In the genomic region with DNA sequence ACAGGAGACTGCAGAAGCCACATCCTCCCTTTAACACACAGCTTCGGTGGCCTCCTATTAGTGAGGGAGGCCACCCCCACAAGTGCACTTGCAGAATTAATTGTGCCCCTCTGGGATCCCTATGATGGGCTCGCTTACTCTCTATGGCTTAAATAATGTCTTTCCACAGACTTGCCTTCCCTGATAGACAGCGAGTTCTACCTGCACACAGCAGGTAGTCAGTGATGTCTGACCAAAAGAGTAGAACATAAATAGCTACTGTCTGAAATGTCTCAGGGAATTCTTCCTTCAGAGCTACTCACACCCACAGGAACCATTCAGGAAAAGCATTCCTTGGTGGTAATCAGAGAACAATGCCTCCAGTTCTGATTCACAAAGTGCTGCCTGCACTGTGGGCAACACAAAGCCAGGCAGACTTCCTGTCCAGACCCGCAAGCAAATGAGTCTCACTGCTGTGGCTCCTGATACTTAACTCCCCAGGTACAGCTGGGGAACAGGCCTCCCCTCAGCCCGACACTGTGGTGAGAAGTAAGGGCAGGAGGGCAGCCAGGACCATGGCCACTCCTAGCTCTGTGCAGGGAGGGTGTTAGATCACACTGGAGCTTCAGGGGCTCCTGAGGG, we compare ENCODE assay signal across 8 mouse cellular contexts. TPM values are rescaled to one million over a fixed set of nuclear protein-coding genes. Genes with fewer than 3 reads are reported as not detected.
A peak's percentile ranks its signal among the peaks of the same experiment; 100 is the strongest.
DNase-seq lines count a peak whose midpoint lies in the region; ATAC-seq and TF ChIP-seq lines count a peak whose summit lies in the region.

No protein-coding gene starts in this region.

- H3K9ac ChIP-seq in kidney, embryonic 15.5 days: no peak overlapping the region
- peak overlapping the region; percentile 7; the same call in 1 of the 2 replicates for H3K9ac ChIP-seq in hindbrain, embryonic 15.5 days

- WGBS in kidney, embryonic 15.5 days: 42% methylated on average over 5 of the region's 5 CpGs
- 16% methylated on average over 5 of the region's 5 CpGs for WGBS in hindbrain, embryonic 15.5 days

- H3K27me3 ChIP-seq in kidney, embryonic 15.5 days: no peaks in the 10 kb centered on the region
- no peaks in the 10 kb centered on the region for H3K27me3 ChIP-seq in hindbrain, embryonic 15.5 days
- H3K27me3 ChIP-seq in myocyte (ENCODE audit: control insufficient read depth, insufficient read depth, insufficient read length): no peaks in the 10 kb centered on the region

- H3K4me1 ChIP-seq in kidney, embryonic 15.5 days: peaks cover 38% of the 10 kb centered on the region
- H3K4me1 ChIP-seq in cortical plate, adult 2 months (ENCODE audit: control insufficient read depth, insufficient read depth, low read length): peaks cover 29% of the 10 kb centered on the region
- peaks cover 41% of the 10 kb centered on the region for H3K4me1 ChIP-seq in hindbrain, embryonic 15.5 days (replicated peaks)

- no peak for DNase-seq in kidney, adult 9 months
- DNase-seq in frontal cortex, postnatal 36 days (ENCODE audit: low spot score in 2 of 2): no peak
- DNase-seq in thymus, postnatal 10 days (ENCODE audit: low spot score in 2 of 2): no peak
- no peak for DNase-seq in gastrocnemius, postnatal 14 days

- H3K79me2 ChIP-seq in myocyte (ENCODE audit: control insufficient read depth, insufficient read depth): no peaks in the 10 kb centered on the region

- H3K4me2 ChIP-seq in kidney, embryonic 15.5 days: no peak overlapping the region
- H3K4me2 ChIP-seq in hindbrain, embryonic 15.5 days: no peak overlapping the region
- H3K4me2 ChIP-seq in myocyte (ENCODE audit: low read depth): peak overlapping the region; percentile 41

- no peaks in the 10 kb centered on the region for H3K9me3 ChIP-seq in kidney, embryonic 15.5 days (replicated peaks)
- no peaks in the 10 kb centered on the region for H3K9me3 ChIP-seq in hindbrain, embryonic 15.5 days

- no peak for TF ChIP-seq POLR2A in cortical plate, adult 2 months (IDR thresholded peaks at IDR 0.05; ENCODE audit: extremely low read depth, insufficient read depth, low read length)
- TF ChIP-seq POLR2A in myocyte (IDR thresholded peaks at IDR 0.05; ENCODE audit: insufficient read length, low read depth): no peak

- no peak overlapping the region for H3K4me3 ChIP-seq in kidney, embryonic 15.5 days (replicated peaks)
- H3K4me3 ChIP-seq in cortical plate, adult 2 months (ENCODE audit: insufficient read depth, low read length): no peak overlapping the region
- H3K4me3 ChIP-seq in hindbrain, embryonic 15.5 days: no peak overlapping the region
- no peak overlapping the region for H3K4me3 ChIP-seq in myocyte

- no peaks in the 10 kb centered on the region for H3K36me3 ChIP-seq in kidney, embryonic 15.5 days
- H3K36me3 ChIP-seq in hindbrain, embryonic 15.5 days: no peaks in the 10 kb centered on the region
- H3K36me3 ChIP-seq in myocyte (ENCODE audit: control insufficient read depth, insufficient read depth): no peaks in the 10 kb centered on the region

- intact Hi-C loops in gastrocnemius, postnatal 14 days (cut with DNase I; ENCODE audit: low total_unique reads): loop anchor here (10.0 kb wide), 1 partner anchor 53 kb away; a partner anchor contains a TSS

- no peak overlapping the region for H3ac ChIP-seq in myocyte (ENCODE audit: control insufficient read depth, insufficient read length)

- peak overlapping the region; percentile 88 for H3K27ac ChIP-seq in kidney, embryonic 15.5 days
- H3K27ac ChIP-seq in cortical plate, adult 2 months (ENCODE audit: insufficient read depth, low read length): peak overlapping the region; percentile 45
- H3K27ac ChIP-seq in hindbrain, embryonic 15.5 days (replicated peaks): peak overlapping the region; percentile 78

- TF ChIP-seq CTCF in cortical plate, adult 2 months (IDR thresholded peaks at IDR 0.05; ENCODE audit: extremely low read depth, insufficient read depth, low read length): no peak

- ATAC-seq in kidney, embryonic 15.5 days (replicated peaks; ENCODE audit: low FRiP score): no peak
- peak; percentile 61; the same call in 1 of the 2 replicates for ATAC-seq in hindbrain, embryonic 15.5 days (ENCODE audit: low FRiP score, low read depth)

TF ChIP-seq in myocyte, 11 proteins besides CTCF, POLR2A, EP300 and RAD21:
- TF ChIP-seq TCF3 (IDR thresholded peaks at IDR 0.05; ENCODE audit: insufficient read length, low read depth) (no peak), MAX (IDR thresholded peaks at IDR 0.05; ENCODE audit: low read depth) (no peak), SRF (IDR thresholded peaks at IDR 0.05; ENCODE audit: control insufficient read depth, insufficient read length, low read depth) (no peak), POLR2AphosphoS2 (IDR thresholded peaks at IDR 0.05; ENCODE audit: insufficient read length, low read depth) (no peak), MYOG (IDR thresholded peaks at IDR 0.05; ENCODE audit: control insufficient read depth in 1 of 3, insufficient read depth in 1 of 3, insufficient read length in 2 of 3, low read depth in 2 of 3) (peak in 1 of 3 experiments; percentile 58), MYOD1 (IDR thresholded peaks at IDR 0.05; ENCODE audit: control insufficient read depth in 1 of 3, insufficient read length in 2 of 3, low read depth in 2 of 3) (peak in 1 of 3 experiments; percentile 31)

RNA-seq across cellular contexts. Expression of a gene that starts 51.0 kb away (rescaled TPM):
- 27.1 and 33.1 TPM in 2 replicates for polyA plus RNA-seq in kidney, embryonic 15.5 days (2015; fragmentation: Nextera tagmentation; extraction: Ambion mirVana)
- 204 and 213 TPM in 2 replicates for polyA plus RNA-seq in cortical plate, adult 2 months (2012; rRNA removed)
- polyA plus RNA-seq in hindbrain, embryonic 15.5 days (2015; fragmentation: Nextera tagmentation; extraction: Ambion mirVana): 65.4 and 71.4 TPM in 2 replicates
- polyA plus RNA-seq in myocyte (2012; fragmentation: generic; extraction: Trizol): 27.4 TPM
- total RNA-seq in gastrocnemius, postnatal 14 days (2021): 10 to 100 TPM; 42.1 to 50.2 TPM

RNA-seq across cellular contexts. Expression of a gene that starts 51.4 kb away (rescaled TPM):
- 1.7 and 2.6 TPM in 2 replicates for polyA plus RNA-seq in kidney, embryonic 15.5 days (2015; fragmentation: Nextera tagmentation; extraction: Ambion mirVana)
- 14.2 and 17.3 TPM in 2 replicates for polyA plus RNA-seq in cortical plate, adult 2 months (2012; rRNA removed)
- polyA plus RNA-seq in hindbrain, embryonic 15.5 days (2015; fragmentation: Nextera tagmentation; extraction: Ambion mirVana): 7.1 and 7.7 TPM in 2 replicates
- polyA plus RNA-seq in myocyte (2012; fragmentation: generic; extraction: Trizol): 0.08 TPM
- under 1 TPM; 0.86 TPM for total RNA-seq in gastrocnemius, postnatal 14 days (2021)
